Mouse (Mus musculus): ENCODE results near the gene Myo1g.

DNA sequence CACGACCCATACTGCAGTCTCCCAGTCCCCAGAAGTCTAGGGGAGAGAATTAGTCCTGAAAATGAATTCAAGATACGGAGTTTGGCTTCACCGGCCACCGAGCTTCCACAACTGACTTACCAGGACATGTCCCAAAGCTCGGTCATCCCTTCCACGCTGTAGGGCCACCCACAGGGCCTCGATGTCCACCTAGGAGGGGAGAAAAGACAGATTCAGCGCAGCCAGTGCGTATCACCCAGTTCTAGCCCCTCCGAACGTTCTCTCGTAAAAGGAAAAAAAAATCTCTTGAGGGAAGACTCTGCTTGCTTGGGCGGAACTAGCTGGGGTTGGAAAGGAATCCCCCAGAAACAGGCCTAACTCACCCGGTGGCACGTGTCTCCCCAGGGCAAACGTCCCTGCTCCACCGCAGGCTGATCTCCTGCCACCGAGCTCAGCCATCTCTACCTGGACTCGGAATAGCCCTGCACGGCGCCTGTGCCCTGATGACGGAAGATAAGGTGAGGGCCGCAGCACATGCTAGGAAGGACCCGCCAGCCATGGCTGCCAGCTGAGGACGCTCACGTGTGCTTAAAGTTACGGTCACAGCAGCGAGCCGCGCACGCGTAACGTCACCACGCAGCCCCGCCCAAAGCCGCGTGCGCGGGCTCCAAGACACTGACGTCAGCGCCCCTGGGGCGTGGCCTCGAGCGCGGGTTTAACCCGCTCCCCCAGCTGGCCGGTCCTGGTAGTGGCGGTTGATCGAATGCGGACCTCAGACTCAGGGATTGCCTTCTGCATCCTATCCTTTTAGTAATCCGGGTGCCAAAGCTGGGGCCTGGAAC lies 7.6 kb upstream of the Myo1g start:
- peak; percentile 51; the same call in 1 of the 2 replicates for TF ChIP-seq CTCF (IDR thresholded peaks at IDR 0.05; ENCODE audit: borderline replicate concordance, insufficient read depth, low read length)
- peak; percentile 98 for TF ChIP-seq POLR2A (IDR thresholded peaks at IDR 0.05; ENCODE audit: low read depth, low read length)

Measured in embryonic fibroblast, embryonic 13.5 days (primary cell).